Mouse (Mus musculus) brain, adult 2 months (tissue): ENCODE data around the gene Hsd17b7.

ENCODE experiments used
- DNase-seq: peaks from one replicate; pipeline ENCODE4 v3.0.0; 2011; ENCODE audit warnings: low read depth, low spot score

Gene Hsd17b7

GRCm38 (mm10) chr1:169939345-169939744, 29.7 kb downstream of the Hsd17b7 start:
- DNase-seq: peak; percentile 65

DNA sequence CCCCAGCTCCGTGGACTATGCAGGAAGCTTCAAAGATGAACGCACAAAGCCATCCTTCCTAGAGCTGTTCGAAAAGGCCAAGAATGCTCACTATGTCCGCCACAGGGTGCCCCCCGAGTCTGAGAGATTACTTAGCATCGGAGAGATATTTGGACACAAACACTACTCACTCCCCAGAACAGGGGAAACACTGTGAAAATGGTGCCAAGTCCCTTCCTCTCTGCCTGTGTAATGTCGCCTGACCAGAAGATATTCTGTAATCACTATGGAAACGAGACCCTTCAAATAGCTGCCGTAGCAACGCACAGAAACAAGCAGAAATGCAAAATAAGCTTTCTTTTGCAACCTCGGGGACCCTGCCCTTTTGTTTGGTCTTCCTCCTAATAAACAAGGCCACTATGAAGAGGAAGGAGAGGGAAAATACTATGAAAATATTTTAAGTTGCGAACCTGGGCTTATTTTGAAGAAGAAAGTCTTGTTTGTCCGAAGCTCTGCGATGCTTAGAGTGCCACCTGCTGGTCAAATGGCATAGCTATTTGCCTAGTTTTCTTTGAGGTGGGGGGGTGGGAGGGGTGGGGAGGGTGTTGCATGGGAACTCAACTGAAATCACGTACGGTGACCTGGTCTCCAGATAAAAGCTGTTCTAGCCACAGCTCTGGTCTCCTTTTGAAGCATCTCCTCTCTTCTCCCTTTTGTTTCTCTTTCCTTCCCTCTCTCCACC, 34.9 kb downstream of the Hsd17b7 start:
- DNase-seq: peak; percentile 91

- DNase-seq: no peak
Measured at GRCm38 (mm10) chr1:169932122-169932746, 36.8 kb downstream of the Hsd17b7 start.

DNA sequence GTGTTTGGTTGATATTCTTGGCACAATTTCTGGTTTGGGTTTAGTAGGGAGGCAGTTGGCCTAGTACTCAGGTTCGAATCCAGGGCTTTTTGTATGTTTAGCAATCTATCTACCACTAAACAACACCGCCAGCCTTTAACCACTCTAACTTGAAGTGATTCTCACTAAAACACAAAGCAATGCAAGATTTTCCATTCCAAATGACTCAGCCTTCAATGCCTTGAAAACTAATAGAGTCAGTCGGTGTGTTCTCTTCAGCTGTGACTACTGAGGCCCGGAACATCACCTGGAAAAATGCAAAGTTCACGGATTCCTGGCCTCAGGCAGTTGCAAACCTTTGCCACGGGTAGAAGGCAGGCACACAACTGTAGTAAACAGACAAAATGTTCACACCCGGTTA, 37.3 kb downstream of the Hsd17b7 start:
- no peak for DNase-seq

DNA sequence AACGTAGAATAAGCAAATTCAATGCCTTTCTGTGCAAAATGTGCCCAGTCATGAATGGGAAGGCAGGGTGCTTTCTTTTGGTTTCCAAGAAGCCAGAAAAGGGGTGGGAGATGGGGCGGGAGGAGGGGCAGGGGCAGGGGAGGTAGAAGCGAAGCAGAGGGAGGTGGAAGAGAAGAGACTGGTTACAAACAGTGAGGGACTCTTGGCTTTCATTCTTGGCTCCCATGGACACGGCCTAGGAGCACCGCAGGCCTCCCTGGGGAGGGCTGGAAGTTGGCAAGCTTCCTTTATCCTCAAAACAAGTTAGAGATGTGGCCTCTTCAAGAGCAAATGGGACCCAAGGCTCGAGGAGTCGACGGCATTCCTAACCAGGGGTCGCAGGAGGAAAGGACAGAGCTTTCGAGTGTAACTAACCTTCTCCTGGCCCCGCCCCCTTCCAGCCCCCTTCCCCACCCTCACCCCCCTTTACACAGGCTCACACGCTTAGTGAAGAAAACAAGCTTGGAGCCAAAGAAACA, 40.5 kb downstream of the Hsd17b7 start, which contains the start of gene Ccdc190:
Gene Ccdc190, plus strand, starts transcription at position 195 of the 518 bp plus-strand sequence.
- DNase-seq: peak; percentile 24

DNA sequence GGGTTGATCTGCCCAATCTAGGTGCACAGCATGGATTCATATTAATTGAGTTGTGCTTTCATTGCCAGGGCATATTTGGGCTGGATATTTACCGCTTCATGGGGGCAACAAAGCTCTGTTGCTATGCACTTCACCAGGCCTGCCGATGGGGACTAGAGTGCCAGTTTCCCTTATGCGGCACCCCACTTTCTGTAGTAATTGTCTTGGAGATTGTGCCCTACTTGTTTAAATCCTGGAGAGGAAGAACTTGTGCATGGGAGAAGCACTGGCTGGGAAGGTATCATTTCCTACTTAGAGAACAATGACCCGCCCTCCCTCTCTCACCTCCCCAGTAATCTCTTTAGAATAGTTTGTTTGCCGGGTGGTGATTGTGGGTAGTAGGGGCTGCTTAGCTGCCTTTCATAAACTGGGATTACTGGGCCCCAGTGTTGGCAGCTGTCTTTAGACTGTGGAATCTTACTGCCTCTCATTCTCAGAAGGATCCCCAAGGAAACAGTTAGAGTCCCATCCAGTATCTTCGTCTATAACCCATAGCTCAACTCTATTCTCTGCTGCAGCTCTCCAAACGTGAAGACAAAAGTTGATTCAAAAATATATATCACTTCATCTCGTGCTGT, 41.2 kb downstream of the Hsd17b7 start:
- DNase-seq: no peak

DNA sequence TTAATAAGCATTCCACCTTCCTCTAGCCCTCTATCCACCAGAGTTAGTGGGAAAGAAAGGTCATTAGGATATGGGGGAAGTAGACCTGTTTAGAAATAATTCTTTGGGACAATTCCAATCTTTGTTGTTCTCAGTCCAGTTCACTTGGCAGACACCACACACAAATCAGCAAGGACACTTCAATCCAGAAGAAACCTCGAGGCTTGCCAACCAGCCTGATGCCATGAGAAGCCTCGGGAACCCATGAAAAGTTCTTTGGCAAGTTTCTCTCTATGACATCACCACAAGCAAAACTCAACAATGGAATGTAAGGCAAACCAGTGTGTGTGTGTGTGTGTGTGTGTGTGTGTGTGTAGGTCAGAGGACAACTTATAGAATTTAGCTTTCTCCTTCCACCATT, 44.5 kb downstream of the Hsd17b7 start:
- no peak for DNase-seq

DNA sequence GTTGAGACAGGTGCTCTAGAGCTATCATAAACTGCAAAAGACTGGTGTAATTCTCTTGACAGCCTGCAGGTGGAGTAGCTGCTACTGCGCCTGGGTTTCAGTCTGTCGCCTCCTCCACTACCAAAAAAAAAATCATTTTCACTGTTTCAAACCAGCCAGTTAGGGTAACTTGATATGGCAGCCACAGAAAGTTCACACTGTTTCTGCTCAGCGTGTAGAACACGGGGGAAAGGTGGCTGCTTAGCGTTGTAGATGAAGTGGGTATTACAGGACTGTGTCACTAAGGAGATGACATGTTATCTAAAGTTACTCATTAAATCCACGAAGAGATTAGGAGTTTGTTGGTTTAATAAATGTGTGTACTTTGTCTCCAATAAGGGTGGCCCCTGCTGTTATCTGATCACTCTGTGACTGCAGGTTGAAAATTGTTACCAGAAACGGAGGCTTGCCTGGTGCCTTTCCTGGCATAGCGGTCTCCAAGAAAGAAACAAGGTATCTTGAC, 47.3 kb downstream of the Hsd17b7 start:
- DNase-seq: peak; percentile 53

DNA sequence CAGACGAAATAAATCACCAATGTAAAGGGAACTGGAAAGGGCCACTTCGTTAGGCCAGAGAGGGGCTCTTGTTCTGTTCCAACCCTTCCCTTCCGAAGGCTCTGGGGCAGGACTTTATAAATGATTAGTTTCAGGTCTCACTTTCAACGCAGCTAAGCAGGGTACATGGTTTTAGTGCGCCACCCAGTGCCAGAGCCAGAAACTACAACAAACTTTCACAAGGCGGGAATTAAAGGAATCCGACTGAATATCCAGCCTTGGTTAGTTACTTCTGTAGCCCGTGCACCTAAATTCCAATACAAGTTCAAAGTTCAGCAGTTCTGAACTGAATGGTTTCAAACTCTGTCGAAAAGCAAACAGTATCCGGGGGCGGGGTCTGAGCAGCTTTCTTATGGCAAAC, 49.8 kb downstream of the Hsd17b7 start:
- DNase-seq: peak; percentile 76

DNA sequence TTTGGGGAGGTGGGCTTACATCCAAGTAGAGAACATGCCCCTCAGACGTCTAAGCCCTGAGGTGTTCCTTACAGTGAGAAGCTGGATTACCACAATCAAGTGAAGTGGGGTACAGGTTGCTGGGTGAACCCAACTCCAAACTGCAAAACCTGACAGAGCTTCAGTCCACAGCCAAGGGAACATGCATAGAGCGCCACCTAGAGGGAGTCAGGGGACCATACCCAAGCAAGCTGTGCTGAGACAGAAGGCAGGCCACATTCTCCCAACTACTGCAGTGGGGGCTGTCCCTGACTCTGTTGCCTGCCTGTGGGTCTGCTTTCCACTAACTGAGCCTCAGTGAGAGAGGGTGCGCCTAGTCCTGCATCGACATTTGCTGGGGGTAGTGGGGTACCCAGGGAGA, 51.0 kb downstream of the Hsd17b7 start:
- DNase-seq: peak; percentile 86

GRCm38 (mm10) chr1:169917115-169917796, 51.8 kb downstream of the Hsd17b7 start:
- DNase-seq: no peak

- peak; percentile 28 for DNase-seq
Measured at GRCm38 (mm10) chr1:169916659-169917058, 52.4 kb downstream of the Hsd17b7 start.

DNA sequence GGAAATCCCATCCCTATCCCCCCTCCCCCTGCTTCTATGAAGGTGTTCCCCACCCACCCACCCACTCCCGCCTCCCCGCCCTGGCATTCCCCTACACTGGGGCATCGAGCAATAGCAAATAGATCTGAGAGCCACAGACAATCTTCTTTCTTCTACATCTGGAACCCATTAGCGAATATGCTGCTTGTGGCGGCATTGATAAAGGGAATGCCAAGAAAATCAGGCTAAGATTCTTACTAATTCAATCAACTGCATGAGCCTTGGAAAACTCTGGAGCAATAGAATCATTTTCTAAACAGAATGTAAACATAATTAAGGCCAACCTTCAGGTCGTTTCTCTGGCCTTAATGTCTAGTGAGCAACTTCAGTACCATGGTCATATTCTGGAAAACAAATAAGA, 57.5 kb downstream of the Hsd17b7 start:
- DNase-seq: no peak

DNA sequence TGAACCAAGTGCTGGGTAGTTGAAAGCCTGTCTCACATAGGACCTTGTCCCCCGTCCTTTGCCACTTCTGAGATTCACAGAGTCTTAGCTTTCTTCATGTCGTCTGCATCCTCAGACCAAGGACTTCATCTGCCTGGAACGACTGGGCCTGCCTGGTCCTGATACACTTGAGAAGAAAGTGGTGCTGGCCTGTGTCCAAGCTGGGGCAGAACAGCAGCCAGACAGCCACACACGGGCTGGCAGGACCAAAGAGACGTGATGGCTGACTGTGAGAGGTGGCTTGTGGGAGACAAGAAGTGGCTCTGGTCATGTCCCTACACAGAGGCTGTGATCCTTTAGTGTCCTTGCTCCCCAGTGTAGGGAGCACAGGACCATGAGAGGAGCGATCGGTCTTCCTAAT, 58.3 kb downstream of the Hsd17b7 start:
- no peak for DNase-seq

- no peak for DNase-seq
Measured at GRCm38 (mm10) chr1:169909659-169910058, 59.4 kb downstream of the Hsd17b7 start.

DNA sequence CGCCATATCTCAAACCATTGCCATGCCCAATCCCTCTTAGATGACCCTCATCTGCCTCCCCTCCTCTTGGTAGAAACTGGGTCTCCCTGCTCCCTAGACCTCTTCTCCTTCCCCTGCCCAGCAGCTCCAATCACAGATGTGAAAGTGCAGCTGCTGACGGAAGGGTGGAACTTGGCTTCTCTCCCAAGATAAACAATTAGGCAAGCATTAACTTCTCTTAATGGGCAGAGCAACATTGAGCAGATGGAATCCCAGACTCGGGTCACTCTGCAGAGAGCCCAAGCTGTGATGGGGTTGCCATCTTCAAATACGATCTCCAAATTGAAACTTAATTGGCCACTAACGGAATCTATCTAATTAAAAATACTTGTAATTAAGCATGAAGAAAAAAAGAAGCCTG, 59.9 kb downstream of the Hsd17b7 start:
- DNase-seq: no peak

GRCm38 (mm10) chr1:169900771-169901336, 68.2 kb downstream of the Hsd17b7 start:
- DNase-seq: peak; percentile 69
